Mouse (Mus musculus): ENCODE results near the gene Npas4.

DNA sequence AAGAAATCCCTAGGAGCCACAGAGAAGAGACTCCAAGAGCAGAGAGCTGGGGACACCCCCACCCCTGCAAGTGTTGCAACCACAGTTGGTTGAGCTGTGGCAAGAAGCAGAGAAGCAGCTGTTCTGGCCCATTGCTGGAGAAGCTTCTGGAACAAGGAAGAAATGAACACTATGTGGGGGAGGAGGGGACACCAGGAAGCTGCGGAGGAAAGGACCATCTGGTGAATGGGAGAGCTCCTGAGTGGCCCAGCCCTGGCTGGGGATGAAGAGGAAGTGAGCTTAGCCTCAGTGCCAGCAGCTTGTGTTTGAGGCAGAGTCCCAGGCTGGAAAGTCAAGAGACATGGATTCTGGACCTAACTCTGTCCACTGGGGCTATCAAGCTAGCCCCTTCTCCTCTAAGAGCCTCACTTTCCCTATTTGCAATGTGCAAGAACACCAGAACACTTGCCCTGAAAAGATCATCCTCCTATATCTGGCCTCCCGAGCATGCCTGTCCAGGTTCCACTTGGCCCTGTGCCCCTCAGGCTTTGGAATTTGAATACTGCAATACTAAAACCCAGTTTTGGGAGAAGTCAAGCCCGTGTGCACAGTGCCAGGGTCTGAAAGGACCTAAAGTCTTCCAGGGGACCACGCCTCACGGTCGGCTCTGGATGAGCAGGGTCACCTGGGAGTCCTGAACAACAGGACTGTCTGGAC is 9.5 kb upstream of the Npas4 start:
- TF ChIP-seq CTCF (IDR thresholded peaks at IDR 0.05; ENCODE audit: borderline replicate concordance, extremely low read depth, insufficient read depth, insufficient read length) = no peak
- TF ChIP-seq POLR2A (IDR thresholded peaks at IDR 0.05; ENCODE audit: borderline replicate concordance, extremely low read depth, insufficient read depth, insufficient read length, poor library complexity, severe bottlenecking) = no peak
